Mouse (Mus musculus): ENCODE results near the gene Olfr98. TPM values are rescaled to one million over a fixed set of nuclear protein-coding genes. Genes with fewer than 3 reads are reported as not detected.

The Olfr98 gene
- total RNA-seq (2023), result not detected in 2 replicates

DNA sequence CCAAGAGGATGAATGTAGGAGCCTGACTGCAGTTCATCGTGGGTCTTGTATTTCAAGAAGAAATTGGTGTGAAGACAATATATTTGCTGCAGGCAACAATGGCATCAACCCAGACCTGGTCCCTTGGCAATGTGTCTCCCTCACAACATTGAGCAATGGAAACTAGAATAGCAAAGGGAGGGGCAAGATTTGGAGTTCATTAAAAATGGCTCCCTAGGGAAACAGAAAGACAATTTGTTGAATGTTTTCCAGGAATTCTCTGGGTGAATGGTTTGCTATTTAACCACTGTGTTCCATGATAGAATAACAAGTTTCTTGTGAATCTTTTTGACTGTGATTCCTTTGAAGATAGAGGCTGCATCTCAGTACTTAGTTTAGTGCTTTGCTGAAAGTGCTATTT lies at the start of gene Olfr98:
Gene Olfr98 (minus strand): TSS at position 124 of the 400 bp plus-strand sequence.

GRCm38 (mm10) chr17:37304213-37304612 lies 40.7 kb upstream of the Olfr98 start, which contains the start of gene Olfr101:
TSS of gene Olfr101 (minus strand) at chr17:37304313.

GRCm38 (mm10) chr17:37283360-37283759 lies 19.8 kb upstream of the Olfr98 start, which contains the start of gene Olfr99:
TSS of gene Olfr99 (minus strand) at chr17:37283460.

GRCm38 (mm10) chr17:37270058-37270701 lies 6.6 kb upstream of the Olfr98 start, which contains the start of gene H2-M3:
TSS of gene H2-M3 (plus strand) at chr17:37270220.

DNA sequence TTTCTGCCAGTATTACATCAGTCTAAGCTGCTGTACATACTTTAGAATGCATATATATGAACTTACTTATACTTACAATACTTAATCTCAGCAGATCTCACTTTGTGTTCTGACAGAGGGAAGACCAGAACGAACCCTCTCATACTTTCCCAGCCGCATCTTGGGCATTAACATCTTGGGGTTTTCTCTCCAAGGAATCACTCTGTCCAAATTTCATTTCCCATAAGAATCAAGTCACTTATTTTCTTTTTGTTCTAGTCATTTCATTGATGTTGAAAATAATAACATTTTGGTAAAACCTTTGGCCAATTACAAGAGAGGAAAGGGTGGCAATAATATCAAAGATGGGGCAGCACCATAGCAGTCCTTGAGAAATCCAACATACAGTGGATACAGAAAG lies 26.3 kb downstream of the Olfr98 start, which contains the start of gene Olfr97:
Gene Olfr97 (minus strand): TSS at position 101 of the 400 bp plus-strand sequence.

DNA sequence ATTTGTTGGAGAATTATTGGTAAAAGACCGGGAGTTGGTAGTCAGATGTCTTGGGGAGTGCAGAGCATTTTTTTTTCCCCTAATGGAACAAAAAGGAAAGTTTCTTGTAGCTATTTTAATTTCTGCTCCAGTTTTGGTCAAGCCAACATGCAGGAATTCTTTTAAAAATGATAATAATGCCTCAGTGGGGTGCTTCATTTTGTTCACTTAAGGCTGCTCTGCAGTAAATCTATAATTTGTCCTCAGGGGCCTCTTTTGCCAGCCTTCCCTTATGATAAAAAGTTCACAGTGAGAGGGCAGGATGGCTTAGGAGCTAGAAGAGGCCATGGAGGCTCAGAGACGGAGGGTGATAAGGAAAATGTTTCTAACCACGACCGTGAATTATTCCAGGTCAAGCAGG lies 43.7 kb downstream of the Olfr98 start, which contains the start of gene Olfr96:
Gene Olfr96 (plus strand): TSS at position 301 of the 400 bp plus-strand sequence.

DNA sequence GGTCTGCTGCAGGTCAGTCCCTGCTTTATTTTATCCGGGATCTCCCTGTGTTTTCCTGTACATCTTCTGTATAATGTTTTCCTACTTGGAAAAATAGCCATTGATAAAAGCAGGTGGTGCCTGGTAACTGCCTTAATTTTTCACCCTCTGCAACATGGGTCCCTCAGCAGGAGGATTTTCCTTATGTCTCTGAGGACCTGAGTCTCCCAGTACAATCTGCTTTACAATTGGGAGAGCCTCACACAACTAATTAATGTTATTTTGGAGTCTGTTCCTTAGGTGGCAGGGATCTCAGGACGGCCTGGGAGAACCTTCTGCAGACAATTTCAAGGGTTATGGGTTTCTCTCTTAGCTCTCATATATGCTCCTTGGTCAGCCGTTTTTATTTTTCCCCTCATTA lies 50.5 kb downstream of the Olfr98 start, which contains the start of gene Olfr95:
Gene Olfr95 (minus strand): TSS at position 101 of the 400 bp plus-strand sequence.

Other genes with a start within 250 kb of the Olfr98 start
- not detected in 2 replicates for gene Mog, start 240.4 kb downstream of the Olfr98 start, total RNA-seq (2023)
- 148 and 221 TPM in 2 replicates for gene Gabbr1, start 217.8 kb downstream of the Olfr98 start, total RNA-seq (2023)
- gene Olfr90, start 175.2 kb downstream of the Olfr98 start, total RNA-seq (2023), result not detected in 2 replicates
- not detected in 2 replicates for gene Olfr91, start 165.5 kb downstream of the Olfr98 start, total RNA-seq (2023)
- gene Olfr92, start 143.7 kb downstream of the Olfr98 start, total RNA-seq (2023), result not detected in 2 replicates
- gene Olfr93, start 102.3 kb downstream of the Olfr98 start, total RNA-seq (2023), result not detected in 2 replicates
- not detected in 2 replicates for gene Ubd, start 69.9 kb downstream of the Olfr98 start, total RNA-seq (2023)
- gene Olfr94, start 62.8 kb downstream of the Olfr98 start, total RNA-seq (2023), result not detected in 2 replicates
- not detected in 2 replicates for gene Olfr95, start 50.6 kb downstream of the Olfr98 start, total RNA-seq (2023)
- not detected in 2 replicates for gene Olfr96, start 43.6 kb downstream of the Olfr98 start, total RNA-seq (2023)
- gene Olfr97, start 26.4 kb downstream of the Olfr98 start, total RNA-seq (2023), result not detected in 2 replicates
- 4.4 and 4.6 TPM in 2 replicates for gene H2-M3, start 6.5 kb upstream of the Olfr98 start, total RNA-seq (2023)
- gene Olfr99, start 19.7 kb upstream of the Olfr98 start, total RNA-seq (2023), result not detected in 2 replicates
- gene Olfr101, start 40.6 kb upstream of the Olfr98 start, total RNA-seq (2023), result not detected in 2 replicates
- not detected in 2 replicates for gene Olfr102, start 53.3 kb upstream of the Olfr98 start, total RNA-seq (2023)
- not detected in 2 replicates for gene Olfr103, start 75.9 kb upstream of the Olfr98 start, total RNA-seq (2023)
- not detected in 2 replicates for gene Olfr104-ps, start 95.8 kb upstream of the Olfr98 start, total RNA-seq (2023)
- gene Olfr105-ps, start 115.3 kb upstream of the Olfr98 start, total RNA-seq (2023), result not detected in 2 replicates
- gene Olfr106-ps, start 126.6 kb upstream of the Olfr98 start, total RNA-seq (2023), result not detected in 2 replicates
- not detected in 2 replicates for gene Olfr107, start 135.5 kb upstream of the Olfr98 start, total RNA-seq (2023)
- gene Olfr108, start 181.7 kb upstream of the Olfr98 start, total RNA-seq (2023), result not detected in 2 replicates
- not detected in 2 replicates for gene Olfr109, start 195.2 kb upstream of the Olfr98 start, total RNA-seq (2023)
- gene H2-M2, start 219.8 kb upstream of the Olfr98 start, total RNA-seq (2023), result not detected in 2 replicates
- not detected in 2 replicates for gene Olfr110, start 228.7 kb upstream of the Olfr98 start, total RNA-seq (2023)
- not detected in 2 replicates for gene Olfr111, start 244.3 kb upstream of the Olfr98 start, total RNA-seq (2023)